Comparison of ENCODE assay signal across 8 mouse cellular contexts in the genomic region with DNA sequence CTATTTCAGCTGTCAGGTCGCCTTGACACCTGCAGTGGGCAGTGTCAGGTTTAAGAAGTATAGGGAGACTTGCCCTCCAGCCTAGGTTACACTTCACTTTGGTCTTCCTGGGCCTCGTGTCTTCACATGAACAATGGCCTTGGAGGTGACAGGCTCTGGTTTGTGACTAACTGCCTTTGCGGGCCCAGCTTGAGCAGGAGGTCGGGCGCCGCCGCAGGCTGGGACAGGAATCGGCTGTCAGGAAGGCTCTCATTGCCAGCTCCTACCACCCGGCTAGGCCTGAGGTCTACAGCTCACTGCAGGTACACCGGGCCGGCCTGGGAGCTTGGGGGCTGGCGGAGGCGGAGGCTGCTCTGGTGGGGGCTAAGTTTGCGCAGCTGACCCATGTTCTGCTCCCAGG. TPM values are rescaled to one million over a fixed set of nuclear protein-coding genes. Genes with fewer than 3 reads are reported as not detected.
A peak's percentile ranks its signal among the peaks of the same experiment; 100 is the strongest.
DNase-seq lines count a peak whose midpoint lies in the region; ATAC-seq lines count a peak whose summit lies in the region.

No protein-coding gene starts in this region.

- DNase-seq in ovary, postnatal 36 days (ENCODE audit: low spot score) = peak; percentile 56
- DNase-seq in ovary, postnatal 14 days (ENCODE audit: low spot score) = no peak
- DNase-seq in brain, adult 2 months (ENCODE audit: low read depth, low spot score) = peak; percentile 87
- peak; percentile 60 for DNase-seq in forebrain, embryonic 10.5 days (ENCODE audit: extremely low spot score, low spot score)
- peak; percentile 72 for DNase-seq in thymus, postnatal 0 days (ENCODE audit: low spot score)

- H3K36me3 ChIP-seq in forebrain, embryonic 10.5 days (replicated peaks) = peaks cover 25% of the 10 kb centered on the region
- no peaks in the 10 kb centered on the region; the same call in 1 of the 2 replicates for H3K36me3 ChIP-seq in hindbrain, embryonic 16.5 days (ENCODE audit: control insufficient read depth, insufficient read depth, low read length)
- H3K36me3 ChIP-seq in limb, embryonic 15.5 days = peaks cover 20% of the 10 kb centered on the region
- H3K36me3 ChIP-seq in midbrain, embryonic 16.5 days (ENCODE audit: control insufficient read depth, insufficient read depth, low read length) = peaks cover 3% of the 10 kb centered on the region; the same call in 1 of the 2 replicates

- peak overlapping the region; percentile 88 for H3K9ac ChIP-seq in hindbrain, embryonic 16.5 days (ENCODE audit: low read depth, low read length)
- H3K9ac ChIP-seq in limb, embryonic 15.5 days = peak overlapping the region; percentile 54
- H3K9ac ChIP-seq in midbrain, embryonic 16.5 days (ENCODE audit: low read depth, low read length) = peak overlapping the region; percentile 71

- peak overlapping the region; percentile 60 for H3K4me2 ChIP-seq in hindbrain, embryonic 16.5 days (ENCODE audit: low read length)
- peak overlapping the region; percentile 92 for H3K4me2 ChIP-seq in limb, embryonic 15.5 days
- peak overlapping the region; percentile 96 for H3K4me2 ChIP-seq in midbrain, embryonic 16.5 days (ENCODE audit: low read length)

- WGBS in forebrain, embryonic 10.5 days = 20% methylated on average over 14 of the region's 14 CpGs
- 15% methylated on average over 14 of the region's 14 CpGs for WGBS in hindbrain, embryonic 16.5 days
- 18% methylated on average over 14 of the region's 14 CpGs for WGBS in limb, embryonic 15.5 days
- WGBS in midbrain, embryonic 16.5 days = 14% methylated on average over 14 of the region's 14 CpGs

- peak overlapping the region; percentile 94 for H3K27ac ChIP-seq in forebrain, embryonic 10.5 days
- H3K27ac ChIP-seq in hindbrain, embryonic 16.5 days (ENCODE audit: low read depth, low read length) = 0 out of 2 replicates have a peak overlapping the region, but pooled peaks have one; percentile 95
- H3K27ac ChIP-seq in limb, embryonic 15.5 days = peak overlapping the region; percentile 90; the same call in 1 of the 2 replicates
- 0 out of 2 replicates have a peak overlapping the region, but pooled peaks have one; percentile 93 for H3K27ac ChIP-seq in midbrain, embryonic 16.5 days (ENCODE audit: low read length)

- H3K27me3 ChIP-seq in forebrain, embryonic 10.5 days (ENCODE audit: poor library complexity, severe bottlenecking) = no peaks in the 10 kb centered on the region
- H3K27me3 ChIP-seq in hindbrain, embryonic 16.5 days (replicated peaks; ENCODE audit: control insufficient read depth, insufficient read depth, low read length) = no peaks in the 10 kb centered on the region
- H3K27me3 ChIP-seq in limb, embryonic 15.5 days = no peaks in the 10 kb centered on the region
- no peaks in the 10 kb centered on the region for H3K27me3 ChIP-seq in midbrain, embryonic 16.5 days (ENCODE audit: control insufficient read depth, insufficient read depth, low read depth, low read length)

- peak overlapping the region; percentile 93 for H3K4me3 ChIP-seq in forebrain, embryonic 10.5 days
- H3K4me3 ChIP-seq in hindbrain, embryonic 16.5 days (ENCODE audit: low read length) = peak overlapping the region; percentile 61
- H3K4me3 ChIP-seq in limb, embryonic 15.5 days = peak overlapping the region; percentile 73
- peak overlapping the region; percentile 71 for H3K4me3 ChIP-seq in midbrain, embryonic 16.5 days (ENCODE audit: low read depth, low read length)

- no peaks in the 10 kb centered on the region for H3K9me3 ChIP-seq in forebrain, embryonic 10.5 days
- no peaks in the 10 kb centered on the region for H3K9me3 ChIP-seq in hindbrain, embryonic 16.5 days (ENCODE audit: control insufficient read depth, low read length)
- H3K9me3 ChIP-seq in limb, embryonic 15.5 days = no peaks in the 10 kb centered on the region
- H3K9me3 ChIP-seq in midbrain, embryonic 16.5 days (replicated peaks; ENCODE audit: control insufficient read depth, low read length, poor library complexity, severe bottlenecking) = no peaks in the 10 kb centered on the region

- no peak for ATAC-seq in hindbrain, embryonic 16.5 days
- ATAC-seq in limb, embryonic 15.5 days (ENCODE audit: insufficient number of reproducible peaks, low FRiP score, low TSS enrichment, low read depth) = no peak
- no peak for ATAC-seq in midbrain, embryonic 16.5 days

- peaks cover 50% of the 10 kb centered on the region for H3K4me1 ChIP-seq in forebrain, embryonic 10.5 days
- peaks cover 30% of the 10 kb centered on the region for H3K4me1 ChIP-seq in hindbrain, embryonic 16.5 days (ENCODE audit: control insufficient read depth, insufficient read depth, low read depth, low read length)
- peaks cover 40% of the 10 kb centered on the region for H3K4me1 ChIP-seq in limb, embryonic 15.5 days
- peaks cover 30% of the 10 kb centered on the region for H3K4me1 ChIP-seq in midbrain, embryonic 16.5 days (ENCODE audit: control insufficient read depth, insufficient read depth, low read length)

RNA-seq across cellular contexts. Expression of a gene that starts 0.9 kb away (rescaled TPM):
- polyA plus RNA-seq in forebrain, embryonic 10.5 days (2016; fragmentation: Nextera tagmentation; extraction: Ambion mirVana) = 16.8 and 17.8 TPM in 2 replicates
- polyA plus RNA-seq in hindbrain, embryonic 16.5 days (2015; fragmentation: Nextera tagmentation; extraction: Ambion mirVana) = 41.9 and 44.2 TPM in 2 replicates
- polyA plus RNA-seq in limb, embryonic 15.5 days (2015; fragmentation: Nextera tagmentation; extraction: Ambion mirVana) = 24.8 and 26.4 TPM in 2 replicates
- polyA plus RNA-seq in midbrain, embryonic 16.5 days (2015; fragmentation: Nextera tagmentation; extraction: Ambion mirVana) = 41.8 and 43.7 TPM in 2 replicates
- polyA plus RNA-seq in thymus, postnatal 0 days (2015; fragmentation: Nextera tagmentation; extraction: Ambion mirVana) = 35.6 and 41.8 TPM in 2 replicates

RNA-seq across cellular contexts. Expression of a gene that starts 2.9 kb away (rescaled TPM):
- 136 and 140 TPM in 2 replicates for polyA plus RNA-seq in forebrain, embryonic 10.5 days (2016; fragmentation: Nextera tagmentation; extraction: Ambion mirVana)
- 75.3 and 81.1 TPM in 2 replicates for polyA plus RNA-seq in hindbrain, embryonic 16.5 days (2015; fragmentation: Nextera tagmentation; extraction: Ambion mirVana)
- polyA plus RNA-seq in limb, embryonic 15.5 days (2015; fragmentation: Nextera tagmentation; extraction: Ambion mirVana) = 93.1 and 97.2 TPM in 2 replicates
- 78.0 and 81.6 TPM in 2 replicates for polyA plus RNA-seq in midbrain, embryonic 16.5 days (2015; fragmentation: Nextera tagmentation; extraction: Ambion mirVana)
- polyA plus RNA-seq in thymus, postnatal 0 days (2015; fragmentation: Nextera tagmentation; extraction: Ambion mirVana) = 132 and 146 TPM in 2 replicates

RNA-seq across cellular contexts. Expression of a gene that starts 17.4 kb away (rescaled TPM):
- 0.52 and 0.65 TPM in 2 replicates for polyA plus RNA-seq in forebrain, embryonic 10.5 days (2016; fragmentation: Nextera tagmentation; extraction: Ambion mirVana)
- polyA plus RNA-seq in hindbrain, embryonic 16.5 days (2015; fragmentation: Nextera tagmentation; extraction: Ambion mirVana) = 27.2 and 28.1 TPM in 2 replicates
- polyA plus RNA-seq in limb, embryonic 15.5 days (2015; fragmentation: Nextera tagmentation; extraction: Ambion mirVana) = 2.9 and 3.1 TPM in 2 replicates
- 15.5 and 21.7 TPM in 2 replicates for polyA plus RNA-seq in midbrain, embryonic 16.5 days (2015; fragmentation: Nextera tagmentation; extraction: Ambion mirVana)
- polyA plus RNA-seq in thymus, postnatal 0 days (2015; fragmentation: Nextera tagmentation; extraction: Ambion mirVana) = 38.3 and 39.3 TPM in 2 replicates
